Comparison of ENCODE assay signal across 8 mouse cellular contexts in the genomic region with DNA sequence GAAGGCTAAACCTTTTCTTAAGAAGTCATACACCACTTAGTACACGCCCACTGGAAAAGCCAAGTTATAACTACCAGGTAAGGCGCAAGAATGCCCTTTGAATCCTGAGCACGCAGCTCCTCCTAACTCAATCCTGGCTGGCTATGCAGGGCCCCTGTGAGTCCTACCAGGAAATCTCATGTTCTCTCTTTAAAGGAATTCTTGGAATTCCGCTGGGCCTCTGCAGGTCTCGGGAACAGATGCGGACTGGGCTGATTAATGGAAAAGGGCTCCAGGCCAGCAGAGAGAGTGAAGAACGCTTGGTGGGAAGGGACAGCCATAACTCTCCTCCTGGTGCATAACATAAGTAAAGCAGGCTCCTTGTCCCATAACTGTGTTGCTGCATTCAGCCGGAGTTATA. TPM values are rescaled to one million over a fixed set of nuclear protein-coding genes. Genes with fewer than 3 reads are reported as not detected.
DNase-seq lines count a peak whose midpoint lies in the region; ATAC-seq and TF ChIP-seq lines count a peak whose summit lies in the region.

No protein-coding gene starts in this region.

- 12% methylated on average over 8 of the region's 8 CpGs for WGBS in heart, embryonic 11.5 days (ENCODE audit: insufficient replicate concordance)
- 36% methylated on average over 8 of the region's 8 CpGs for WGBS in heart, adult 2 months
- 10% methylated on average over 8 of the region's 8 CpGs for WGBS in kidney, adult 2 months

- peak overlapping the region; percentile 77 for H3K27ac ChIP-seq in heart, embryonic 11.5 days (ENCODE audit: low read depth, low read length)
- no peak overlapping the region for H3K27ac ChIP-seq in heart, adult 2 months
- peak overlapping the region; percentile 80 for H3K27ac ChIP-seq in kidney, adult 2 months (ENCODE audit: insufficient read depth, low read depth, low read length)

- peak; percentile 49; the same call in 1 of the 2 replicates for ATAC-seq in heart, embryonic 11.5 days (replicated peaks; ENCODE audit: insufficient number of reproducible peaks, low FRiP score, low TSS enrichment)
- no peak for ATAC-seq in CD4-positive, CD25-positive, alpha-beta regulatory T cell, adult 4 months

- no peak overlapping the region for H3K4me3 ChIP-seq in heart, embryonic 11.5 days (ENCODE audit: low read depth, low read length)
- no peak overlapping the region for H3K4me3 ChIP-seq in heart, adult 2 months
- H3K4me3 ChIP-seq in kidney, adult 2 months (ENCODE audit: insufficient read depth, low read depth, low read length): no peak overlapping the region

- no peaks in the 10 kb centered on the region for H3K79me2 ChIP-seq in heart, adult 2 months (replicated peaks; ENCODE audit: control insufficient read depth, insufficient read depth, low read length)

- no peak for DNase-seq in heart, adult 2 months
- peak; percentile 85 for DNase-seq in embryo, embryonic 10 days (ENCODE audit: low spot score)
- DNase-seq in kidney, adult 2 months: peak; percentile 95
- peak; percentile 44 for DNase-seq in lung, postnatal 14 days
- no peak for DNase-seq in cerebellum, postnatal 4 days (ENCODE audit: low spot score in 2 of 2)
- DNase-seq in right cerebral cortex, postnatal 10 days (ENCODE audit: low spot score in 2 of 2): no peak

- peak overlapping the region; percentile 42 for H3K4me2 ChIP-seq in heart, embryonic 11.5 days

- H3K9ac ChIP-seq in heart, embryonic 11.5 days (ENCODE audit: low read depth, low read length): peak overlapping the region; percentile 56; the same call in 1 of the 2 replicates
- H3K9ac ChIP-seq in heart, adult 2 months (ENCODE audit: low read depth, low read length): no peak overlapping the region

- no peak for TF ChIP-seq POLR2A in heart, adult 2 months (IDR thresholded peaks at IDR 0.05; ENCODE audit: insufficient read depth, low read depth, low read length)
- TF ChIP-seq POLR2A in kidney, adult 2 months (IDR thresholded peaks at IDR 0.05; ENCODE audit: low read depth, low read length): no peak

- intact Hi-C loops in heart, adult 2 months (cut with DNase I): no loop called here

- H3K36me3 ChIP-seq in heart, embryonic 11.5 days (ENCODE audit: control insufficient read depth, insufficient read depth, low read length): no peaks in the 10 kb centered on the region
- no peaks in the 10 kb centered on the region for H3K36me3 ChIP-seq in heart, adult 2 months (ENCODE audit: control insufficient read depth, insufficient read depth, low read length)
- H3K36me3 ChIP-seq in kidney, adult 2 months (ENCODE audit: control insufficient read depth, insufficient read depth, low read length): no peaks in the 10 kb centered on the region

- peaks cover 69% of the 10 kb centered on the region for H3K4me1 ChIP-seq in heart, embryonic 11.5 days (ENCODE audit: control insufficient read depth, insufficient read depth, low read length)
- H3K4me1 ChIP-seq in heart, adult 2 months (ENCODE audit: control insufficient read depth, insufficient read depth, low read length): peaks cover 6% of the 10 kb centered on the region
- peaks cover 21% of the 10 kb centered on the region for H3K4me1 ChIP-seq in kidney, adult 2 months (ENCODE audit: control insufficient read depth, insufficient read depth, low read length)

- no peaks in the 10 kb centered on the region for H3K9me3 ChIP-seq in heart, embryonic 11.5 days (replicated peaks; ENCODE audit: control insufficient read depth, low read length)

- TF ChIP-seq CTCF in heart, adult 2 months (IDR thresholded peaks at IDR 0.05): no peak
- no peak for TF ChIP-seq CTCF in kidney, adult 2 months (conservative IDR thresholded peaks at IDR 0.05; ENCODE audit: insufficient read depth, insufficient read length, low read depth, low read length)

- no peaks in the 10 kb centered on the region for H3K27me3 ChIP-seq in heart, embryonic 11.5 days (ENCODE audit: control insufficient read depth, insufficient read depth, low read length)
- 0 out of 2 replicates have a peak, but pooled peaks cover 1% of the 10 kb centered on the region for H3K27me3 ChIP-seq in heart, adult 2 months (ENCODE audit: control insufficient read depth, insufficient read depth, low read length)
- H3K27me3 ChIP-seq in kidney, adult 2 months (replicated peaks; ENCODE audit: control insufficient read depth, insufficient read depth, low read length): no peaks in the 10 kb centered on the region

- no peak for TF ChIP-seq EP300 in heart, adult 2 months (IDR thresholded peaks at IDR 0.05; ENCODE audit: insufficient read depth, low read depth, low read length)

RNA-seq across cellular contexts. Expression of a gene that starts 46.3 kb away (rescaled TPM):
- 4.4 and 5.0 TPM in 2 replicates for polyA plus RNA-seq in heart, embryonic 11.5 days (2014; fragmentation: Nextera tagmentation; extraction: Ambion mirVana)
- 10 to 100 TPM; 13.5 to 19.0 TPM for total RNA-seq in heart, adult 2 months (2021)
- polyA plus RNA-seq in heart, adult 2 months (2012; rRNA removed): 4.5 TPM in 2 replicates
- 10.4 and 10.5 TPM in 2 replicates for polyA plus RNA-seq in kidney, adult 2 months (2012; rRNA removed)
- polyA plus RNA-seq in CD4-positive, CD25-positive, alpha-beta regulatory T cell, adult 4 months (2017; shearing (Covaris generic)): under 1 TPM; 0.68 to 0.83 TPM

Comparison
In these comparisons a context has a peak if more than half of its experiments do, and no peak if none do; other contexts are left out.
1. DNase-seq: peak in embryo, embryonic 10 days (single experiment), kidney, adult 2 months (single experiment) and lung, postnatal 14 days (single experiment); none in heart, adult 2 months (0 of 2), cerebellum, postnatal 4 days (0 of 2) and right cerebral cortex, postnatal 10 days (0 of 2).